Mouse (Mus musculus) MEL (cell line): ENCODE measurements at regions not wholly inside any gene's neighbourhood (a gene's known extent, or its start where the extent isn't known, plus 50 kb on each side); places are given as distances from the start of the nearest gene placed in this dataset.

Experiments used
- DNase-seq: peaks from one replicate; pipeline ENCODE4 v3.0.0; 2011; ENCODE audit warnings: low read depth, low spot score
- H3K27ac ChIP-seq: 2 replicates; pipeline ENCODE4 v1.5.1; 2012; ENCODE audit warnings: low read depth, mild to moderate bottlenecking, control low read depth, low read length, moderate library complexity; ENCODE audit not compliant: control insufficient read depth
- H3K27me3 ChIP-seq, 2 experiments: fragments of 150-350 bp in 1 of 2; sonication (generic) in 1 of 2; 2 replicates each; pipeline ENCODE4 v1.6.1; 2012; ENCODE audit warnings: low read length in 2 of 2, mild to moderate bottlenecking in 2 of 2, improper control_type of control experiment in 1 of 2, moderate library complexity in 1 of 2; ENCODE audit not compliant: insufficient read depth in 2 of 2, control insufficient read depth in 1 of 2
- H3K36me3 ChIP-seq, 2 experiments: 2 replicates each; pipeline ENCODE4 v1.6.1; 2012 to 2014; ENCODE audit warnings: low read length in 2 of 2, improper control_type of control experiment in 1 of 2, inconsistent platforms in 1 of 2, mild to moderate bottlenecking in 1 of 2; ENCODE audit not compliant: insufficient read depth in 2 of 2, control insufficient read depth in 1 of 2
- H3K4me1 ChIP-seq, 2 experiments: fragments of 150-350 bp in 1 of 2; sonication (generic) in 1 of 2; 2 replicates each; pipeline ENCODE4 v1.6.1; 2012; ENCODE audit warnings: low read length in 2 of 2, improper control_type of control experiment in 1 of 2, mild to moderate bottlenecking in 1 of 2; ENCODE audit not compliant: insufficient read depth in 2 of 2, control insufficient read depth in 1 of 2
- H3K4me3 ChIP-seq, 2 experiments: fragments of 150-350 bp in 1 of 2; sonication (generic) in 1 of 2; 2 replicates each; pipeline ENCODE4 v1.5.1; 2012; ENCODE audit warnings: low read depth in 2 of 2, low read length in 2 of 2, mild to moderate bottlenecking in 2 of 2, moderate library complexity in 2 of 2, control low read depth in 1 of 2, improper control_type of control experiment in 1 of 2; ENCODE audit not compliant: control insufficient read depth in 1 of 2, insufficient read depth in 1 of 2
- H3K79me2 ChIP-seq: 2 replicates; pipeline ENCODE4 v1.6.1; 2012; ENCODE audit warnings: mild to moderate bottlenecking, low read length, moderate library complexity; ENCODE audit not compliant: control insufficient read depth, poor library complexity, insufficient read depth
- H3K9ac ChIP-seq: 2 replicates; pipeline ENCODE4 v1.6.1; 2012; ENCODE audit warnings: low read depth, mild to moderate bottlenecking, control low read depth, low read length, moderate library complexity; ENCODE audit not compliant: control insufficient read depth, poor library complexity, severe bottlenecking
- H3K9me3 ChIP-seq: fragments of 150-350 bp; sonication (generic); replicated peaks from 2 replicates; pipeline ENCODE4 v1.6.1; 2012; ENCODE audit warnings: mild to moderate bottlenecking, low read length, improper control_type of control experiment, moderate library complexity; ENCODE audit not compliant: insufficient read depth
- CHD1 ChIP-seq: IDR thresholded peaks from 2 replicates; pipeline ENCODE4 v1.6.1; 2012; ENCODE audit warnings: low read depth, mild to moderate bottlenecking, inconsistent platforms, low read length, improper control_type of control experiment
- CTCF ChIP-seq, 3 experiments: IDR thresholded peaks in 2 of 3; conservative IDR thresholded peaks in 1 of 3; 2 replicates each; pipeline ENCODE4 v1.5.1; 2011 to 2012; ENCODE audit warnings: low read length in 3 of 3, low read depth in 2 of 3, mild to moderate bottlenecking in 2 of 3, improper control_type of control experiment in 1 of 3, inconsistent platforms in 1 of 3, mixed read lengths in 1 of 3, moderate library complexity in 1 of 3; ENCODE audit not compliant: control insufficient read depth in 1 of 3, insufficient read depth in 1 of 3, poor library complexity in 1 of 3, severe bottlenecking in 1 of 3
- EP300 ChIP-seq, 2 experiments: IDR thresholded peaks; 2 replicates each; pipeline ENCODE4 v1.6.1; 2011; ENCODE audit warnings: improper control_type of control experiment in 2 of 2, low read length in 2 of 2, low read depth in 1 of 2, mild to moderate bottlenecking in 1 of 2
- ETS1 ChIP-seq: IDR thresholded peaks from 2 replicates; pipeline ENCODE4 v1.6.1; 2012; ENCODE audit warnings: low read depth, mild to moderate bottlenecking, inconsistent platforms, low read length, improper control_type of control experiment, moderate library complexity
- GABPA ChIP-seq: IDR thresholded peaks from 2 replicates; pipeline ENCODE4 v1.6.1; 2012; ENCODE audit warnings: low read depth, mild to moderate bottlenecking, inconsistent platforms, low read length, improper control_type of control experiment, moderate library complexity
- HCFC1 ChIP-seq: IDR thresholded peaks from 2 replicates; pipeline ENCODE4 v1.6.1; 2012; ENCODE audit warnings: low read depth, mild to moderate bottlenecking, inconsistent platforms, low read length, improper control_type of control experiment, moderate library complexity
- KAT2A ChIP-seq: conservative IDR thresholded peaks from 2 replicates; pipeline ENCODE4 v1.6.1; 2012; ENCODE audit warnings: low read depth, low read length, improper control_type of control experiment, inconsistent platforms
- MAFK ChIP-seq: IDR thresholded peaks from 2 replicates; pipeline ENCODE4 v1.6.1; 2011; ENCODE audit warnings: low read depth, mild to moderate bottlenecking, low read length, improper control_type of control experiment, borderline replicate concordance
- MAX ChIP-seq: IDR thresholded peaks from 2 replicates; pipeline ENCODE4 v1.6.1; 2011; ENCODE audit warnings: low read length, improper control_type of control experiment
- MXI1 ChIP-seq: IDR thresholded peaks from 2 replicates; pipeline ENCODE4 v1.6.1; 2011; ENCODE audit warnings: mild to moderate bottlenecking, low read depth, low read length, improper control_type of control experiment
- MYB ChIP-seq: IDR thresholded peaks from 2 replicates; pipeline ENCODE4 v1.6.1; 2011; ENCODE audit warnings: mild to moderate bottlenecking, low read depth, low read length, improper control_type of control experiment
- MYC ChIP-seq: IDR thresholded peaks from 2 replicates; pipeline ENCODE4 v1.6.1; 2011; ENCODE audit warnings: low read depth, mild to moderate bottlenecking, low read length, improper control_type of control experiment, moderate library complexity
- NELFE ChIP-seq: IDR thresholded peaks from 2 replicates; pipeline ENCODE4 v1.6.1; 2011; ENCODE audit warnings: low read depth, low read length, improper control_type of control experiment
- NRF1 ChIP-seq: IDR thresholded peaks from 2 replicates; pipeline ENCODE4 v1.6.1; 2014; ENCODE audit warnings: low read depth, mild to moderate bottlenecking, inconsistent platforms, low read length, improper control_type of control experiment, moderate library complexity; ENCODE audit not compliant: poor library complexity, insufficient read depth, severe bottlenecking
- POLR2AphosphoS2 ChIP-seq: IDR thresholded peaks from 2 replicates; pipeline ENCODE4 v1.6.1; 2011; ENCODE audit warnings: low read length, improper control_type of control experiment
- SIN3A ChIP-seq: IDR thresholded peaks from 2 replicates; pipeline ENCODE4 v1.6.1; 2012; ENCODE audit warnings: low read length, improper control_type of control experiment, inconsistent platforms
- SMC3 ChIP-seq: IDR thresholded peaks from 2 replicates; pipeline ENCODE4 v1.6.1; 2011; ENCODE audit warnings: low read depth, low read length, improper control_type of control experiment
- TBP ChIP-seq: IDR thresholded peaks from 2 replicates; pipeline ENCODE4 v1.8.0; 2011; ENCODE audit warnings: low read depth, low read length, improper control_type of control experiment
- USF2 ChIP-seq, 2 experiments: IDR thresholded peaks; 2 replicates each; pipeline ENCODE4 v1.6.1; 2011 to 2012; ENCODE audit warnings: improper control_type of control experiment in 2 of 2, low read length in 2 of 2, borderline replicate concordance in 1 of 2, inconsistent platforms in 1 of 2, low read depth in 1 of 2, mild to moderate bottlenecking in 1 of 2; ENCODE audit not compliant: insufficient read depth in 1 of 2
- ZKSCAN1 ChIP-seq: IDR thresholded peaks from 2 replicates; pipeline ENCODE4 v1.6.1; 2012; ENCODE audit warnings: low read depth, mild to moderate bottlenecking, inconsistent platforms, low read length, improper control_type of control experiment, moderate library complexity

- no peak for DNase-seq
- TF ChIP-seq ZKSCAN1 (no peak), MAFK (no peak), CTCF (IDR thresholded peaks at IDR 0.05 in 2 of 3, conservative IDR thresholded peaks at IDR 0.05 in 1 of 3; ENCODE audit: control insufficient read depth in 1 of 3, insufficient read depth in 1 of 3, low read depth in 2 of 3, low read length in 3 of 3, poor library complexity in 1 of 3, severe bottlenecking in 1 of 3) (no peak), MYC (no peak), USF2 (IDR thresholded peaks at IDR 0.05; ENCODE audit: borderline replicate concordance in 1 of 2, insufficient read depth in 1 of 2, low read depth in 1 of 2, low read length in 2 of 2) (no peak), GABPA (no peak), POLR2AphosphoS2 (no peak), MXI1 (no peak), EP300 (IDR thresholded peaks at IDR 0.05; ENCODE audit: low read depth in 1 of 2, low read length in 2 of 2) (no peak), HCFC1 (no peak), CHD1 (no peak), KAT2A (no peak), NRF1 (no peak), SMC3 (no peak), MAX (no peak), TBP (no peak), NELFE (no peak)
- no peak overlapping the region for H3K4me3 ChIP-seq
- H3K79me2 ChIP-seq = no peaks in the 10 kb centered on the region
- no peaks in the 10 kb centered on the region for H3K27me3 ChIP-seq
- no peaks in the 10 kb centered on the region for H3K9me3 ChIP-seq
- peaks cover 7 to 19% of the 10 kb centered on the region in 2 experiments for H3K4me1 ChIP-seq
- H3K36me3 ChIP-seq = peaks cover 0 to 9% of the 10 kb centered on the region in 2 experiments; a peak in 2 of 4 replicates
- no peak overlapping the region for H3K9ac ChIP-seq
- H3K27ac ChIP-seq = no peak overlapping the region
These were observed 161.6 kb downstream of the Cd24a start for GRCm38 (mm10) chr10:43739718-43740117.

- Histone ChIP-seq H3K9ac (peak overlapping the region; percentile 62), H3K4me3 (peak overlapping the region in 1 of 2 experiments; percentile 44; a peak in 2 of 4 replicates), H3K36me3 (peaks cover 0 to 9% of the 10 kb centered on the region in 2 experiments; a peak in 2 of 4 replicates), H3K27ac (peak overlapping the region; percentile 61; the same call in 1 of the 2 replicates), H3K4me1 (peaks cover 7 to 19% of the 10 kb centered on the region in 2 experiments), H3K79me2 (no peaks in the 10 kb centered on the region), H3K9me3 (no peaks in the 10 kb centered on the region), H3K27me3 (no peaks in the 10 kb centered on the region)
- no peak for TF ChIP-seq USF2 (IDR thresholded peaks at IDR 0.05; ENCODE audit: borderline replicate concordance in 1 of 2, insufficient read depth in 1 of 2, low read depth in 1 of 2, low read length in 2 of 2)
- TF ChIP-seq MYB = no peak
- 0 out of 2 replicates have a peak, but pooled peaks have one; percentile 35 for TF ChIP-seq SIN3A
- peak; percentile 64 for TF ChIP-seq ETS1
- 0 out of 4 replicates have a peak, but pooled peaks of 1 of the 2 experiments have one; percentile 32 for TF ChIP-seq EP300 (IDR thresholded peaks at IDR 0.05; ENCODE audit: low read depth in 1 of 2, low read length in 2 of 2)
- peak; percentile 76 for DNase-seq
These were observed 161.2 kb downstream of the Qrsl1 start for GRCm38 (mm10) chr10:43740204-43740865.
